Mouse (Mus musculus) kidney, postnatal 0 days (tissue): Measurements from ENCODE around the gene Mpzl1. TPM values are rescaled to one million over a fixed set of nuclear protein-coding genes. Genes with fewer than 3 reads are reported as not detected.
A peak's percentile ranks its signal among the peaks of the same experiment; 100 is the strongest.

ENCODE experiments used
- ATAC-seq: fragments of 200-750 bp; cut with Nextera tagmentation; replicated peaks from 2 replicates; pipeline ENCODE4 v1.8.0; 2017; ENCODE audit warnings: low read depth, moderate number of reproducible peaks, moderate TSS enrichment, moderate library complexity; ENCODE audit not compliant: low FRiP score
- DNase-seq: peaks from one replicate; pipeline ENCODE4 v3.0.0-alpha.2; 2016; ENCODE audit warnings: low spot score
- H3K27ac ChIP-seq: fragments of 300-500 bp; sonication (generic); 2 replicates; pipeline ENCODE4 v1.5.1; 2014; ENCODE audit warnings: mild to moderate bottlenecking
- H3K27me3 ChIP-seq: fragments of 300-500 bp; sonication (generic); 2 replicates; pipeline ENCODE4 v1.6.1; 2014; ENCODE audit warnings: low read length, mixed read lengths; ENCODE audit not compliant: insufficient read depth
- H3K36me3 ChIP-seq: fragments of 300-500 bp; sonication (generic); 2 replicates; pipeline ENCODE4 v1.6.1; 2014; ENCODE audit warnings: low read length, mixed read lengths; ENCODE audit not compliant: insufficient read depth
- H3K4me1 ChIP-seq: fragments of 300-500 bp; sonication (generic); replicated peaks from 2 replicates; pipeline ENCODE4 v1.6.1; 2014; ENCODE audit warnings: antibody characterized with exemption, low read length, mixed read lengths; ENCODE audit not compliant: insufficient read depth
- H3K4me2 ChIP-seq: fragments of 300-500 bp; sonication (generic); 2 replicates; pipeline ENCODE4 v1.6.1; 2014; ENCODE audit warnings: mild to moderate bottlenecking, low read length, moderate library complexity, mixed read lengths
- H3K4me3 ChIP-seq: fragments of 300-500 bp; sonication (generic); replicated peaks from 2 replicates; pipeline ENCODE4 v1.5.1; 2014; ENCODE audit warnings: low read depth, low read length
- H3K9ac ChIP-seq: fragments of 300-500 bp; sonication (generic); 2 replicates; pipeline ENCODE4 v1.6.1; 2014; ENCODE audit warnings: low read depth, low read length
- H3K9me3 ChIP-seq: fragments of 300-500 bp; sonication (generic); replicated peaks from 2 replicates; pipeline ENCODE4 v1.6.1; 2016; ENCODE audit warnings: low read length, inconsistent platforms, mixed read lengths
- CTCF ChIP-seq: IDR thresholded peaks from 2 replicates; pipeline ENCODE4 v1.5.1; 2016; ENCODE audit warnings: antibody characterized with exemption, low read depth, mild to moderate bottlenecking, moderate library complexity
- WGBS: fragments of 180-500 bp; shearing (Covaris S2); extraction: QIAGEN DNeasy Blood & Tissue Kit; methylation state at CpG from one replicate; pipeline ENCODE4 v1.1.7; 2014; 5-methylcytosine and 5-hydroxymethylcytosine counted together
- polyA plus RNA-seq: library from polyadenylated mRNA; unstranded; fragments of >200 nt; fragmentation: Nextera tagmentation; extraction: Ambion mirVana; gene quantifications from 2 replicates; pipeline ENCODE4 v1.2.1, GENCODE M21; 2015

Gene Mpzl1
- polyA plus RNA-seq, 1 experiment from 2014 or later, result 186 TPM

DNA sequence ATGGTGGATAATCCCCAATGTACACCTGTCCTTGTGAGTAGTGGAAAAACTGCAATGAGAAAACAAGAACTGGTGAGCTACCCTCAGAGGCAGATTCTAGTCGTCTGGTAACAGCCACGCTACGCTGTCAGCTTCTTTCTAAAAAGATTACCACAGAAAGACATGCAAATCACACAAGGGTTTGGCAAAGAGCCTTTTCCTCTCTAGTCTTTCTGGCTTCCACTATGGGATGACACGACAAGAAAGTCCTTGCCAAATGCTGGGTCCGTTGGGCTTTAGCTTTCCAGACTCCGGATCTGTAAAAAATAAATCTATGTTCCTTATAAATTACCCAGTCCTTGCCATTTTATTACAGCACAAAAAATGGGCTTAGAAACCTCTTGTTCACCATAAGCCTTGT is 28.6 kb downstream of the Mpzl1 start:
- Histone ChIP-seq H3K9ac (no peak overlapping the region), H3K4me1 (no peaks in the 10 kb centered on the region), H3K4me3 (no peak overlapping the region), H3K36me3 (peaks cover 42% of the 10 kb centered on the region), H3K27ac (no peak overlapping the region), H3K27me3 (no peaks in the 10 kb centered on the region), H3K4me2 (no peak overlapping the region), H3K9me3 (no peaks in the 10 kb centered on the region)
- DNase-seq (no peak), ATAC-seq (no peak)
- no peak for TF ChIP-seq CTCF
- 83% methylated on average over 6 of the region's 6 CpGs for WGBS

DNA sequence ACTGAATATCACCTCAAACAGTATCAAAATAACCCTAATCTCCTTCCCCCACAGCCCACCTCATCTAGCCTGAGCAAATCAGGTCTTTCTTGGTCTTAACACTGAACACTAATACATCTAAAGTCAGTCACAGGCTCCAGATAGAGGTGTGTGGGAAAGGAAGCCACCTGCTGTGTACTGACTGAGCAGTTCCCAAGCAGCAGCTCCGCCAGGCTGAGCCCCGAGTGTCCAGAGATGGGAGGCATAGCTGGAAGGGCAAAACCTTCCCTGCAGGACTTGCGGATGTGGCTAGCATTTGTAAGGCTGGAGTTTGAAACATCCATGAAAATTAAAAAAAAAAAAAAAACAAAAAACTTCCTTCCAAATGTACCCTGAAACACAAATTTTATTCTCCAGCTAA is 29.2 kb downstream of the Mpzl1 start:
- no peak overlapping the region for H3K9ac ChIP-seq
- 89% methylated on average over 3 of the region's 3 CpGs for WGBS
- no peak for DNase-seq
- H3K4me3 ChIP-seq, result no peak overlapping the region
- no peak overlapping the region for H3K27ac ChIP-seq
- peaks cover 42% of the 10 kb centered on the region for H3K36me3 ChIP-seq
- H3K9me3 ChIP-seq, result no peaks in the 10 kb centered on the region
- no peak for TF ChIP-seq CTCF
- no peak for ATAC-seq
- no peak overlapping the region for H3K4me2 ChIP-seq
- no peaks in the 10 kb centered on the region for H3K27me3 ChIP-seq
- no peaks in the 10 kb centered on the region for H3K4me1 ChIP-seq

DNA sequence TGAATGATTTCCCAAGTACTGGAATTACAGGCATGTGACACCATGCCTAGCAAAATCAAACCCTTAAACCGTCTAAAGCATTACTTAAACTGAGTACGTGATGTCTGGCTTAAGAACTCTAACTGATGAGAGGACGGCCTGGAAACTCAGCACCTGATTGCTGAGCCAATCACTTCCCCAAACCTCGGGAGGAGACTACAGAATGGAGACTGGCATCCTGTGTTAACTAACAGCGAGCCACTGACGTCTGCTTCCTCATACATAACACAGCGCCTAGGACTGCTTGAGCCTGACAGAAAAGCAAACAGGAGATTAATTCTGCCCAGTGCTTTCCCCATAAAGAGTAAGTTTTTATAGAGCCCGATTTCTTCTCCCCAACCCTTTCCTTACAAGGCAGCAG is 30.1 kb downstream of the Mpzl1 start:
- no peak for ATAC-seq
- H3K4me1 ChIP-seq, result no peaks in the 10 kb centered on the region
- peaks cover 42% of the 10 kb centered on the region for H3K36me3 ChIP-seq
- no peak overlapping the region for H3K27ac ChIP-seq
- no peak overlapping the region for H3K4me2 ChIP-seq
- H3K9ac ChIP-seq, result no peak overlapping the region
- H3K27me3 ChIP-seq, result no peaks in the 10 kb centered on the region
- no peak for DNase-seq
- WGBS, result 89% methylated on average over 8 of the region's 8 CpGs
- H3K4me3 ChIP-seq, result no peak overlapping the region
- no peak for TF ChIP-seq CTCF
- no peaks in the 10 kb centered on the region for H3K9me3 ChIP-seq

DNA sequence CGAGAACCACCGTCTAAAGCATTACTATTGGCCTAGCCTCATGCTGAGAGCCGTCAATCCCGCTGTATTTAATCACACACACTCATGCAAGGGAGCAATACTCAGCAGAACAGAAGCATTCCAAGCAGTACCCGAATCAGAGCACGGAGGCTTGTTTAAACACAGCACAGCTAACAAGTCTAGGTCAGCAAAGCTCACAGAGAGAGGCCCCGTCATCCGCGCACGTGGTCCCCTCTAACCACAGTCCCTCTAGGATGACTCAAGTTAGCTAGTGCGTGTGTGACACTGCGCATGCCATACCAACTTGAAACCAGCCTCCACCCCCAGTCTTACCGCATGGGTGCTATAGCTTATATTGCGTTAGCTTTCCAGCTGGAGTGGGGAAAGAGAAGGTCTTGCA is 31.1 kb downstream of the Mpzl1 start:
- ATAC-seq, result no peak
- no peaks in the 10 kb centered on the region for H3K9me3 ChIP-seq
- no peak overlapping the region for H3K4me2 ChIP-seq
- DNase-seq, result no peak
- no peaks in the 10 kb centered on the region for H3K4me1 ChIP-seq
- H3K9ac ChIP-seq, result no peak overlapping the region
- no peak for TF ChIP-seq CTCF
- no peak overlapping the region for H3K4me3 ChIP-seq
- peaks cover 42% of the 10 kb centered on the region for H3K36me3 ChIP-seq
- H3K27me3 ChIP-seq, result no peaks in the 10 kb centered on the region
- H3K27ac ChIP-seq, result no peak overlapping the region
- WGBS, result 90% methylated on average over 14 of the region's 14 CpGs

DNA sequence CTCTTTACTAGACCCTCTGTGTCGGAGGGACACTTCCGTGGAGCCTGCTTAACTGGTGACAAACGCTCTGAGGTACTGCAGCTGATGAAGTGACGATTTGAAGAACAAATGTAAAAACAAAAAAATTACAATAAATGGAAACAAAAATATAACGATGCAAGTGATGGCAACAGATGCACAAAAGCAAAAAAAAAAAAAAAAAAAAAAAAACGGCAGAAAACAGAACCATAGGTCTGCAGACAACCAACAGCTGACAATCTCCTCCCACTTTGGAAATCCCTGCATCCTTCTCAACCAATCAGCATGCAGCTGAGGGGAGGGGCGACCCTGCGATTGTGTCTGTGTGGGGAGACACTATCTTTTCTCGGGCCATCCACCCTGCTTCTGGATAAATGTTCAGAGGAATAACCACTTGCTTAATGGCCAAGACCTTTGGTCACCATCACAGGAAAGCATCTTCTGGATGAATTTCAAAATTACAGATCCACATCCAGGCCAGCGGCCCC is 32.5 kb downstream of the Mpzl1 start:
- no peak for ATAC-seq
- WGBS, result 84% methylated on average over 10 of the region's 10 CpGs
- no peak for DNase-seq
- H3K9me3 ChIP-seq, result no peaks in the 10 kb centered on the region
- no peak overlapping the region for H3K27ac ChIP-seq
- H3K4me1 ChIP-seq, result no peaks in the 10 kb centered on the region
- H3K4me3 ChIP-seq, result no peak overlapping the region
- H3K36me3 ChIP-seq, result peaks cover 42% of the 10 kb centered on the region
- TF ChIP-seq CTCF, result no peak
- H3K27me3 ChIP-seq, result no peaks in the 10 kb centered on the region
- no peak overlapping the region for H3K9ac ChIP-seq
- no peak overlapping the region for H3K4me2 ChIP-seq

DNA sequence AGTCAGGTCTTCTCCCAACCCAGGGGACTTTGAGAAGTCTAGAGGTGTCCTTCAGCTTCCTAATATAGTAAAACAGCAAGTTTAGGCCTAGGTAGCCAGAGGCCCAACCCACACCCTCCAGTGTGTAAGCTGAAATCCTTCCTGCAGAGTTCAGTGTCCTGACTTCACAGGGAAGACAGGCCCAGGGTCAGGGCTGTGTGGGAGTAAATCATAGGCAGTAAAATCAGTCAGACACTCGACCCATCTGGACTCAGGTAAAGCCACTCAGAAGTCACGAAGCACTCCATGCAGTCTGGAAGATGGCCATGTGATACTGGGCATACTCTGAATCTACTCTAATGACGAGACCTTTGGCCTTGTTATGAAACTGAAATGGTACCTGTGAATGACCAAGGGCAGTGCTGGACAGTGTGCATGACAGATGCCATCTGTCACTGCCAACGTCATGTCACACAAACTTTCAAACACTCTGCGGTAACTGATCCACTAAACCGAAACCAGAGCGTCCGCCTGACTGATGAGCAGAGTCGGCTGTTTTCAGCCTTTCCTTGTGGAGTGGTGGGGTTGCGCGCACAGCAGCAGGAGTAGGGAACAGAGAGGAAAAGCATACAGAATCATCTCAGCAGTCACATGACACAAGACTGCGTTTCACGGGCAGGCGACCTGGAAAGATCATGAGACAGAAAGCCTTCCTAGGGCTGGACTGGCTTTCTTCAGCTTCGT is 39.5 kb downstream of the Mpzl1 start:
- WGBS, result 52% methylated on average over 15 of the region's 15 CpGs
- TF ChIP-seq CTCF, result no peak
- ATAC-seq, result peak; percentile 77
- no peak overlapping the region for H3K4me3 ChIP-seq
- no peaks in the 10 kb centered on the region for H3K4me1 ChIP-seq
- H3K9ac ChIP-seq, result no peak overlapping the region
- H3K4me2 ChIP-seq, result 0 out of 2 replicates have a peak overlapping the region, but pooled peaks have one; percentile 5
- no peaks in the 10 kb centered on the region for H3K9me3 ChIP-seq
- peaks cover 16% of the 10 kb centered on the region for H3K36me3 ChIP-seq
- peak; percentile 54 for DNase-seq
- peak overlapping the region; percentile 38 for H3K27ac ChIP-seq
- H3K27me3 ChIP-seq, result no peaks in the 10 kb centered on the region
